Mouse (Mus musculus) c-Kit-positive CD71-positive TER-119-positive erythroid progenitor cells, embryonic 14.5 days (primary cell): Measurements from ENCODE around the gene Pou2af1.

ENCODE experiments used
- DNase-seq: peaks from one replicate; pipeline ENCODE4 v3.0.0-alpha.2; 2013; ENCODE audit warnings: low spot score

Pou2af1 gene

GRCm38 (mm10) chr9:51225636-51226166 lies 12.2 kb downstream of the Pou2af1 start:
- DNase-seq = no peak

- no peak for DNase-seq
Observed at GRCm38 (mm10) chr9:51230701-51231389, 17.3 kb downstream of the Pou2af1 start.

- DNase-seq = no peak
Observed at GRCm38 (mm10) chr9:51232163-51232562, 18.7 kb downstream of the Pou2af1 start.

GRCm38 (mm10) chr9:51238741-51239385 lies 25.4 kb downstream of the Pou2af1 start:
- DNase-seq = no peak

GRCm38 (mm10) chr9:51256780-51257502 lies 43.4 kb downstream of the Pou2af1 start:
- no peak for DNase-seq

GRCm38 (mm10) chr9:51258426-51258825 lies 44.9 kb downstream of the Pou2af1 start:
- DNase-seq = no peak

GRCm38 (mm10) chr9:51268852-51269251 lies 55.3 kb downstream of the Pou2af1 start:
- no peak for DNase-seq

- no peak for DNase-seq
Observed at GRCm38 (mm10) chr9:51271073-51271472, 57.6 kb downstream of the Pou2af1 start.

GRCm38 (mm10) chr9:51272102-51272501 lies 58.6 kb downstream of the Pou2af1 start:
- no peak for DNase-seq

GRCm38 (mm10) chr9:51273581-51274154 lies 60.2 kb downstream of the Pou2af1 start:
- no peak for DNase-seq

GRCm38 (mm10) chr9:51274678-51275077 lies 61.2 kb downstream of the Pou2af1 start:
- no peak for DNase-seq

- DNase-seq = no peak
Observed at GRCm38 (mm10) chr9:51277834-51278498, 64.5 kb downstream of the Pou2af1 start.

GRCm38 (mm10) chr9:51278500-51279381 lies 65.2 kb downstream of the Pou2af1 start, which contains the start of gene Colca2:
Gene Colca2 (minus strand): TSS chr9:51278569.
- no peak for DNase-seq

GRCm38 (mm10) chr9:51286079-51286478 lies 72.6 kb downstream of the Pou2af1 start:
- no peak for DNase-seq
